Mouse (Mus musculus): ENCODE results near the gene D430042O09Rik.

DNA sequence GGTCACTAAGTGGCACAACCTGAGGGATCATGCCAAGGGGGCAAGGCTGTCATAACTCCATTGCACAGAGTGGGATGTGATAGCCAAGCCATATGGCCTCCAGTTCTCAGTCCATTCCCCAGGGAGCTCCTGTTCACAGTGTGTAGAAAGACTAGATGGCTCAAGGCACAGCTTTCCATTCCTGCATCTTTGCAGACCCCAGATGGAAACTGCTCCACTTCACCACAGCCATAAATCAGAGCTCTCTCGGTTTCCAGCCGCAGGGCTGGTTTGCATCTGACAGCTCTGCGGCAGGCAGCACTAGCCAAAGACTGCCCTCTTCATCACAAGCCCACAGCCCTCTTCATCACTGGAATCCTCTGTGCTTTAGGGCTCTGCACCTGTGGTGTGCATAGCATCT lies 108.0 kb downstream of the D430042O09Rik start:
- TF ChIP-seq E2F4 (IDR thresholded peaks at IDR 0.05; ENCODE audit: insufficient read depth) (no peak), TCF12 (IDR thresholded peaks at IDR 0.05; ENCODE audit: insufficient read depth, poor library complexity, severe bottlenecking) (no peak), MYOG (IDR thresholded peaks at IDR 0.05; ENCODE audit: control insufficient read depth in 1 of 3, insufficient read depth in 1 of 3, insufficient read length in 2 of 3, low read depth in 2 of 3) (no peak), POLR2A (IDR thresholded peaks at IDR 0.05; ENCODE audit: insufficient read length, low read depth) (no peak), USF1 (IDR thresholded peaks at IDR 0.05; ENCODE audit: low read depth) (no peak), MYOD1 (IDR thresholded peaks at IDR 0.05; ENCODE audit: control insufficient read depth in 1 of 3, insufficient read length in 2 of 3, low read depth in 2 of 3) (no peak)
